Mouse (Mus musculus) embryonic fibroblast, embryonic 13.5 days (primary cell): ENCODE measurements around the gene Maml2.

Experiments used
- CTCF ChIP-seq: IDR thresholded peaks from 2 replicates; pipeline ENCODE4 v1.5.1; 2011; ENCODE audit warnings: mild to moderate bottlenecking, control low read depth, low read length, moderate library complexity, borderline replicate concordance; ENCODE audit not compliant: insufficient read depth
- POLR2A ChIP-seq: IDR thresholded peaks from 2 replicates; pipeline ENCODE4 v1.6.1; 2011; ENCODE audit warnings: low read depth, mild to moderate bottlenecking, control low read depth, low read length, moderate library complexity

GRCm38 (mm10) chr9:13592701-13593100 is 294.9 kb downstream of the Maml2 start:
- TF ChIP-seq POLR2A, result no peak
- TF ChIP-seq CTCF, result no peak
